Mouse (Mus musculus) midbrain, embryonic 10.5 days (tissue): ENCODE results near the gene Hnrnpdl. TPM values are rescaled to one million over a fixed set of nuclear protein-coding genes. Genes with fewer than 3 reads are reported as not detected.

Experiments used
- DNase-seq: peaks from one replicate; pipeline ENCODE4 v3.0.0-alpha.2; 2017; ENCODE audit warnings: low spot score
- H3K27ac ChIP-seq: fragments of 300-500 bp; sonication (generic); replicated peaks from 2 replicates; pipeline ENCODE4 v1.5.1; 2016; ENCODE audit warnings: mild to moderate bottlenecking
- H3K27me3 ChIP-seq: fragments of 300-500 bp; sonication (generic); 2 replicates; pipeline ENCODE4 v1.6.1; 2016; ENCODE audit warnings: low read depth, mild to moderate bottlenecking; ENCODE audit not compliant: poor library complexity, severe bottlenecking
- H3K36me3 ChIP-seq: fragments of 300-500 bp; sonication (generic); 2 replicates; pipeline ENCODE4 v1.6.1; 2016; ENCODE audit warnings: mild to moderate bottlenecking, moderate library complexity
- H3K4me1 ChIP-seq: fragments of 300-500 bp; sonication (generic); 2 replicates; pipeline ENCODE4 v1.6.1; 2016
- H3K4me3 ChIP-seq: fragments of 300-500 bp; sonication (generic); 2 replicates; pipeline ENCODE4 v1.5.1; 2016; ENCODE audit warnings: mild to moderate bottlenecking, moderate library complexity
- H3K9me3 ChIP-seq: fragments of 300-500 bp; sonication (generic); replicated peaks from 2 replicates; pipeline ENCODE4 v1.6.1; 2016; ENCODE audit warnings: mild to moderate bottlenecking
- WGBS: fragments of 180-500 bp; shearing (Covaris S2); methylation state at CpG from one replicate; pipeline ENCODE4 v1.1.7; 2016; 5-methylcytosine and 5-hydroxymethylcytosine counted together
- polyA plus RNA-seq: library from polyadenylated mRNA; unstranded; fragments of >200 nt; fragmentation: Nextera tagmentation; extraction: Ambion mirVana; gene quantifications from 2 replicates; pipeline ENCODE4 v1.2.1, GENCODE M21; 2016

Gene Hnrnpdl
- polyA plus RNA-seq, 1 experiment from 2014 or later: 234 TPM

DNA sequence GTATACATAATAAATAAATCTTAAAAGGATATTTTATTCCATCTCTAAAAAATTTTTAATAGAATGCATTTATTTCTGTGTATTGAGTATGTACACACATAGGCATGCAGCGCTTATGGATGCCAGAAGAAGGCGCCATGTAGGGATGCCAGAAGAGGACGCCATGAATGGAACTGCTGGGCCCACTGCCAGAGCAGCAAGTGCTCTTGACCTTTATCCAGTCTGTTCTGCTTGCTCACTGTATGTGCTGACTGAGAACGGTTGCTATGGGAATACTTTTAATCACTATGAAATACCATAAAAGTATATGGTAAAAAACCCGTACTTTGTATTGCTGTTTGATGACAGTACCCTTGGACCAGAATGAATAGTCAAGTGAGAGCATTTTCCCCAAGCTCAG, 3.9 kb upstream of the Hnrnpdl start:
- no peak for DNase-seq
- H3K4me3 ChIP-seq: no peak overlapping the region
- H3K9me3 ChIP-seq: no peaks in the 10 kb centered on the region
- no peak overlapping the region for H3K27ac ChIP-seq
- H3K36me3 ChIP-seq: peaks cover 14% of the 10 kb centered on the region; the same call in 1 of the 2 replicates
- WGBS: 88% methylated on average over 5 of the region's 5 CpGs
- peaks cover 49% of the 10 kb centered on the region for H3K4me1 ChIP-seq
- H3K27me3 ChIP-seq: no peaks in the 10 kb centered on the region

DNA sequence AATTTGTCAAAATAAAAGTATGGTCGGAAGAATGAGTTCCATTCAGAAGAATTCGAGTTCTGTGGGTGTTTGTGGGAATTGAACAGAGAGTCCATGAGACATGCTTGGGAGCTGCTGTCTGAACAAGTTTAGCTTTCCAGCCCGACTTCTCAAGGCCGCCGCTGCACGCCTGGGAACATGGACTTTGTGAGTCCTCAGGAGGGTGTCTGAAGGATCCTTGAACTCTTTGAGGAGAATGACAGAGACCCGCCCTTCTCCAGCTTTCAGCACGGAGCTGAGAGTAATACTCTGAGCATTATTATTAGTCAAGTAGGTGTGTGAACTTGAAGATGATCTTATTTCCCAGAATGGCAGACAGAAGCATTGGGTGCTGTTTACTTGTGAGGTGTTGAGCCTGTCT, 3.0 kb upstream of the Hnrnpdl start:
- H3K36me3 ChIP-seq: peaks cover 17% of the 10 kb centered on the region
- H3K27ac ChIP-seq: no peak overlapping the region
- H3K27me3 ChIP-seq: no peaks in the 10 kb centered on the region
- no peaks in the 10 kb centered on the region for H3K9me3 ChIP-seq
- no peak for DNase-seq
- peaks cover 43% of the 10 kb centered on the region for H3K4me1 ChIP-seq
- 91% methylated on average over 8 of the region's 8 CpGs for WGBS
- no peak overlapping the region for H3K4me3 ChIP-seq

DNA sequence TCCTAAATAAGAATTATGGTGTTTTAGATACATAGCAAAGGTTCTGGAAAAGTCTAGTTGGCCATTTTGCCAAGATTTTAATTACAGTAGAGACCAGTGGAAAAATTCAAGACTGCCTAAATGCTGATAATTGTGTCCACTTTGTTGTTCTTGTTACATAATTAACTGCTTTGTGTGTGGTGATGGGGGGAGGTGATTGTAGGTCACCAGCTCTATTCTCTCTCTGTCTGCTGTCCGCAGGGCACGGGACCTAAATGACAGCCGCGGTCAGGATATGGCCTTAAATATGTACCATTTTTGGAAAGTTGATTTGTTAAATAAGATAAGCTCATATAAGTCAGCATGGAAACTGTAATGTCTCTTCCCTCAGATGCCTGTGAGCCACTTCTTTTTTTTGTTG, 1.8 kb upstream of the Hnrnpdl start:
- peak overlapping the region; percentile 97 for H3K4me3 ChIP-seq
- no peaks in the 10 kb centered on the region for H3K27me3 ChIP-seq
- H3K27ac ChIP-seq: no peak overlapping the region
- peaks cover 43% of the 10 kb centered on the region for H3K4me1 ChIP-seq
- H3K36me3 ChIP-seq: peaks cover 29% of the 10 kb centered on the region
- no peaks in the 10 kb centered on the region for H3K9me3 ChIP-seq
- DNase-seq: no peak
- 81% methylated on average over 4 of the region's 4 CpGs for WGBS

DNA sequence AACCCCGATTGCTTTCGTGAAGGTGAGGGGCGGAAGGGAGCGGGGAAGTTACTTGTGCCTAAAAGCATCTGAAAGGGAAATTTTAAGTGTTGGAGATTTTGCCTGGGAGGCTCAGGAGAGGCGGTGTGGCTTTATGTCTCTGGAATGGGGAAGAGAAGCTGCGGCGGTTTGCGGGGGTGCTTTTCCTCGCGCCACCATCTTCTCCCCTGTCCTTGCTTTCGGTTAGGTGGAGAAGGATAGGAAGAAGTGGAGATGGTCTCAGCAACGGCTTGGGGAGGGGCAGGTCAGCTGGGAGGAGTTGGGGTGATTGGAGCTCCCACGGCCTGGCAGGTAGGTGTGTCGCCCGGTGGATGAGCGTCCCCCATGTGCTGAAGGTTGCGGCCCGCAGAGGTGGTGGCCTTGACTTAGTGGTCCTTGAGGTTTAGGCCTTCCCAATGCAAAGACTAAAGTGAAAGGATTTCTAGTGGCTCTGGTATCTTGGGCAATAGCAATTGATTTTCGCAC, 869 bp upstream of the Hnrnpdl start:
- no peaks in the 10 kb centered on the region for H3K27me3 ChIP-seq
- no peaks in the 10 kb centered on the region for H3K9me3 ChIP-seq
- H3K4me3 ChIP-seq: peak overlapping the region; percentile 97
- H3K4me1 ChIP-seq: peaks cover 44% of the 10 kb centered on the region
- peaks cover 39% of the 10 kb centered on the region for H3K36me3 ChIP-seq
- peak overlapping the region; percentile 100 for H3K27ac ChIP-seq
- DNase-seq: no peak
- WGBS: 1% methylated on average over 19 of the region's 19 CpGs

DNA sequence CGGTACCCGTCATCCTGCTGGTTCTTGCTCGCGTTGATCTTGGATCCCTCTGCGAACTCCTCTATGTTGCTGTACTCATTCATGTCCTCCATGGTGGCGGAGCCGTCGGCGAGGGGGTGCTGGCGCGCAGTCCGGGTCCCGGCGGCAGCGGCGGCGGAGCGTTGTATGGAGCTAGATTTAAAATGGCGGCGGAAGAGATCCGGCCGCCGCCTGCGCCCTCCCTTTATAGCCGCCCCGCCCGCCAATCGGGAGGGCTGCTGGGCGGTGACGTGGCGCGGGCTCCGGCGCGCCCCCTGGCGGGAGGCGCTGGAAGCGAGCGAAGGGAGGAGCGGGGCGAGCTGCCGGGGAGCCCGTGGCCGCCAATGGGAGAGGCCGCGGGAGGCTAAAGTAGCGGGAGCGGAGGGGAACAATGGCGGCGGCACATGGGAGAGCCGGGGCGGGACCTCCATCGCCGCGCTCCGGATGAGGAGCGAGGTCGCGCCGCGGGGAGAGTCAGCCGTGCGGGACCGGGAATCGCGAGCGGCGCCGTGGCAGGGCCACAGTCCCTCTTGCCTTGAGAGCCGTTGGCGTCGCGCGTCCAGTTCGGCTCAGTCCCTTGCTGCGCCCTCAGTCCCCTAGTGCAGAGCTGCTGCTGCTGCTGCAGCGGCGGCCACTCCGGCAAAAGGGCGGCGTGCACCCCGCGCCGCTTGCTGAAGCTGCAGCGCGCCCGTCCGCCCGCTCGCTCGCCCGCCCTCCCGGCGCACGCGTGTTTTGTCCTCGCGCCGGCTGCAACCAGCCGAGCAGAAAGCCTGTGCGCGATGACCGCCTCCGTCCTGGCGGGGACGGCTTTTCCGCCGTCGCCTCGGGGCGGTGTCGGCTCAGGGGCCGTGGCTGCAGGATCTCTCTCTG, 506 bp downstream of the Hnrnpdl start:
- Histone ChIP-seq H3K4me1 (peaks cover 44% of the 10 kb centered on the region), H3K36me3 (peaks cover 53% of the 10 kb centered on the region), H3K4me3 (peak overlapping the region; percentile 97), H3K27ac (peak overlapping the region; percentile 100), H3K27me3 (no peaks in the 10 kb centered on the region), H3K9me3 (no peaks in the 10 kb centered on the region)
- DNase-seq: peak; percentile 96
- WGBS: under 1% methylated on average over 113 of the region's 113 CpGs

DNA sequence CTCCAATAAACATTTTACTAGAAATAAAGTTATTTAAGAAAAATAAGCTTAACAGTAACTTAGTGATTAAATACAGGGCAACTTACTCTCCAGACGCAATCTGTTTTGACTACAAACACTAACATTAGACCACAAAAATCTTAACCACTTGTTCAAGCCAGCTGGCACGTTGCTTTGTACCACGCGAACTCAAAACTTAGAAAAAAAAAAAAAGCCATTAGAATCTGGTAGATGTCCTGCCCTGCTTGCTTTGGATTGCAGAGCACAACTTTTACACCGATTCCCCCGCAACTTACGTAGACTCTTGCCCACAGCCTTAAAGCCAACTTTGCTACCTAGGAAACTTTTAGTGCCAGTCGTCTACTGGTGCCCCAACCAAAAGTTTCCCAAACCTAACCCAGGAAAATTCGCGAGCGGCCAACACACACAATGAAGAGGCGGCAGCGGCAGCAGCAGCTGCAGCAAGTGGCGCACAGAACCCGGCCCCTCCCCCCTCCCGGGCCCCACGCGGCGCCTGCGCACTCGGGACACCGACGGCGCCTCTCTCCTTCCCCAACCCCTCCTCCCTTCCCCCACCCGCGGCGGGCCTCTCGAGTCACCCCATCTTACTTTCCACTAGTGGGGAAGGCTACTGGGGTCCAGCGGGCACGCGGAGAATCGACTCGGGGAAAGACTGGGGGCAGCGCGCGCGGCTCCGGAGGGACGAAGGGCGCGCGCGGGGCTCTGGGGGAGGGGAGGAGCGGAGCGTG, 1.3 kb downstream of the Hnrnpdl start:
- H3K36me3 ChIP-seq: peaks cover 55% of the 10 kb centered on the region
- WGBS: under 1% methylated on average over 44 of the region's 45 CpGs

DNA sequence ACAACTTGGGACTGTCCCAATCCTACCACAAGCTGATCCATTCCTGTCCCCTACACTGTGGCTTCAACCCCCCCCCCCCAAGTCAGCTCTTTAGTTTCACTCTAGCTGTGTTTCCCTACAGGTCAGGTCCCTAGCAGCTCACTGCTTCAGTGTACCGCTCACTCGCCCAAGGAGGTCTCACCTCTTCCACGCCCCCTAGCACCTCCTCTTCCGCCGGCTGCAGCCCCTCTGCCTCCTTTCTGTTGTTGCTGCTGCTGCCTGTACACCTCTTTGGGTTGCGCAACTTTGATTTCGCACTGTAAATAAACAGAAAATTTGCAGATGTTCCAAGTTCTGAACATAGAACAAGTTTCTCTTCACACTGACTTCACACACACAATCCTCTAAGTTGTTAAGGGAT, 2.8 kb downstream of the Hnrnpdl start:
- Histone ChIP-seq H3K4me3 (peak overlapping the region; percentile 97), H3K36me3 (peaks cover 61% of the 10 kb centered on the region), H3K4me1 (peaks cover 38% of the 10 kb centered on the region), H3K27me3 (no peaks in the 10 kb centered on the region), H3K27ac (no peak overlapping the region), H3K9me3 (no peaks in the 10 kb centered on the region)
- no peak for DNase-seq
- WGBS: 42% methylated on average over 7 of the region's 7 CpGs

More for the DNA sequence above, 1.3 kb downstream of the Hnrnpdl start:
- no peaks in the 10 kb centered on the region for H3K9me3 ChIP-seq
- peak; percentile 90 for DNase-seq
- H3K4me1 ChIP-seq: peaks cover 41% of the 10 kb centered on the region
- H3K27me3 ChIP-seq: no peaks in the 10 kb centered on the region
- H3K27ac ChIP-seq: peak overlapping the region; percentile 100
- peak overlapping the region; percentile 97 for H3K4me3 ChIP-seq

DNA sequence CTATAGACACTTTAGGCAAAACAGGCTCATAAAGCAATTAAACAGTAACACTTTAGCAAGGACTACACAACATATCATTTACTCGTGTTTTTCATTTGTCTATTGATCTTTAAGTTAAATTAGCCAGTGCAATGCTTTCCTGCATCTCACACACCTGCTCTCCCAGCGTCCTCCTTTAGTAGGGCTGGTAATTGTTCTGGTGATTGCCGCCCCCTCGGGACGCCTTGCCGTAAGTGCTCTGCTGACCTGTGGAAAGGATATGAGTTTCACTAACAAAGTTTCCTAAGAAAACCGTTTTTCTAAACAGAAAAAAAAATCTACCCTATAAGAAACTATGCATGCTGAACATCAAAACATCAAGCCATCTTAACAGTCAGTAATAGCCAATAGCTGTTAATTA, 3.5 kb downstream of the Hnrnpdl start:
- 77% methylated on average over 7 of the region's 7 CpGs for WGBS
- Histone ChIP-seq H3K27ac (no peak overlapping the region), H3K9me3 (no peaks in the 10 kb centered on the region), H3K36me3 (peaks cover 67% of the 10 kb centered on the region), H3K4me3 (peak overlapping the region; percentile 97), H3K27me3 (no peaks in the 10 kb centered on the region), H3K4me1 (peaks cover 30% of the 10 kb centered on the region)
- no peak for DNase-seq

DNA sequence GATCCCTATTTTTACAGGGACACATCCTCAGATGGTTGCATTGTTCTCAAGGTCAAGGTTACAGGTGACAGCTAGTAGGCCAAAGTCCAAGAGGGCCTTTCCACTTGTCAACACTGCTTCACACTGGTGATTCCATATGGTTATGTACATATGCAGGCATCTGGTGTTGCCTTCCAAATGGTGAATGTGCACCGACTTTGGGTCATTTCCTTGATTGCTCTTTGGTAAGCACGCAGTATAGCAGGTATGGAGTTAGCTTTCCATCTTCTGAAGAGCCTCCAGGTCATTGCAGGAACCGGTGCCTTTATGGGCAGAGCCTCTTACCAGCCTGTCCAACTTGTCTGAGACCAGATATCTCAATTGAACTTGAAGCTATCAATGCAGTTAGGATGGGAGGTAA, 6.8 kb downstream of the Hnrnpdl start:
- peaks cover 70% of the 10 kb centered on the region for H3K36me3 ChIP-seq
- H3K4me3 ChIP-seq: no peak overlapping the region
- no peaks in the 10 kb centered on the region for H3K27me3 ChIP-seq
- H3K27ac ChIP-seq: no peak overlapping the region
- H3K9me3 ChIP-seq: no peaks in the 10 kb centered on the region
- peaks cover 24% of the 10 kb centered on the region for H3K4me1 ChIP-seq
- no peak for DNase-seq
- WGBS: 74% methylated on average over 3 of the region's 3 CpGs

DNA sequence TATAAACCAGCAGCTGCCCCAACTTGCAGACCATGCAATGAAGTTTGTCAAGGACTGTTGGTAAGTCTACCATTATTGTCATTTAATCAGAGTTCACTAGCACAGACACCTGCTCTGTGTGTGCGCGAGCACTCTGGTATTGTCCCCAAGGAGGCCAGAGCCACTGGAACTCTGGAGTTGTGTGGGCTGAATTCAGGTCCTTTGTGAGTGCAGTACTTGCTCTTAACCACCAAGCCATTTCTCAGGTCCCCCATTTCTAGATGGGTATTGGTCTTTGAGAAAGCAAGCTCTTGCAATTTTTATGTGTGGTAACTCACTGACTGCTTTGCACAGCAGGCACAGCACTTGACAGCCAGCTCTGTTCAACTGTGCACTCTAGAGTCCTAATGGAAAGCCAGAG, 7.4 kb downstream of the Hnrnpdl start:
- Histone ChIP-seq H3K4me1 (peaks cover 18% of the 10 kb centered on the region), H3K4me3 (no peak overlapping the region), H3K36me3 (peaks cover 64% of the 10 kb centered on the region), H3K27me3 (no peaks in the 10 kb centered on the region), H3K9me3 (no peaks in the 10 kb centered on the region), H3K27ac (no peak overlapping the region)
- no peak for DNase-seq
- 90% methylated on average over 2 of the region's 2 CpGs for WGBS

DNA sequence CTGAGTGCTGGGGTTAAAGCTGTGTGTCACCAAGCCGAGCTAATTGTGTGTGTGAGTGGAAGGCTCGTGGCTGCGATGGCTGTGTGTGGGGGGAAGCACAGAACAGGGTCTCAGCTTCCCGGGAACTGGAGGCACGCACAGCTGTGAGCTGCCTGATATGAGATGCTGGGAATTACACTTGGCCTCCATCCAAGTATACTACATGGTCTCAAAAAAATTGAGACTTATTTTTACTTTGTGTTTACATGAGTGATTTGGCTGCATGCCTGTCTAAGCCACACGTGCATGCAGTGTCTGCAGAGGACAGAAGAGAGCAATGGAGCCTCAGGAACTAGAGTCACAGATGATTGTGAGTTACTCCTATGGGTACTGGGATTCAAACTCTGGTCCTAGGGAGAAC, 9.4 kb downstream of the Hnrnpdl start:
- Histone ChIP-seq H3K27ac (no peak overlapping the region), H3K4me1 (no peaks in the 10 kb centered on the region), H3K9me3 (no peaks in the 10 kb centered on the region), H3K4me3 (no peak overlapping the region), H3K27me3 (no peaks in the 10 kb centered on the region), H3K36me3 (peaks cover 44% of the 10 kb centered on the region)
- 76% methylated on average over 6 of the region's 6 CpGs for WGBS
- no peak for DNase-seq

DNA sequence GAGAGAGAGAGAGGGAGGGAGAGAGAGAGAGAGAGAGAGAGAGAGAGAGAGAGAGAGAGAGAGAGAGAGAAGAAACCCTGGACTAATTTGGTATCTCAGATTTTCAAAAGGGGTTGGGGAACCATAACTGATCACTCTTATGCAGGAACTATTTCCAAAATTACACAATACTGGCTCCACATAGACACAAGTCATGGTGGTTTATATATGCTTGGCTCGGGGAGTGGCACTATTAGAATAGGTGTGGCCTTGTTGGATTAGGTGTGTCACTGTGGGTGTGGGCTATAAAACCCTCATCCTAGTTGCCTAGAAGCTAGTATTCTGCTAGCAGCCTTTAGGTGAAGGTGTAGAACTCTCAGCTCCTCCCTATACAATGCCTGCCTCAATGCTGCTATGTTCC, 14.6 kb downstream of the Hnrnpdl start:
- Histone ChIP-seq H3K36me3 (no peaks in the 10 kb centered on the region), H3K4me1 (no peaks in the 10 kb centered on the region), H3K9me3 (no peaks in the 10 kb centered on the region), H3K4me3 (no peak overlapping the region), H3K27ac (no peak overlapping the region), H3K27me3 (no peaks in the 10 kb centered on the region)
- 87% methylated on average over 1 of the region's 1 CpGs for WGBS
- no peak for DNase-seq

DNA sequence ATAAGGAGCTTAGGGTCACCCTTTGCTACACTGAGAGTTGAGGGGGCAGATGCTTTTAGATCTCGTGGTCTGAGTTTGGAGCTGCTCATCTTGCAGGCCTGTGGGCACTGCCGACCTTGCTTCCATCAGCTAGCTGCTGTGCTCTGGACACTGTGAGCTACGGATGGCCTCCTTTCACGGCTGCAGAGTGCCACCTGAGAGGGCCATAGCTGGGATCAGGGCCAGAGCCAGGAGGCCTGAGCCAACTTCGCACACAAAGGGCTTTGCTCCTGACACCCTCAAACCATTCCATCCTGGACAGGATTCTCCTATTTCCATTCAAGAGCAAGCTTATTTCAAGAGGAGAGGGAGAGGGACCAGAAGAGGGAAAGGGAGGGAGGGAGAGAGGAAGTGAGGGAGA, 15.1 kb downstream of the Hnrnpdl start:
- Histone ChIP-seq H3K27ac (no peak overlapping the region), H3K9me3 (no peaks in the 10 kb centered on the region), H3K27me3 (no peaks in the 10 kb centered on the region), H3K36me3 (no peaks in the 10 kb centered on the region), H3K4me1 (no peaks in the 10 kb centered on the region), H3K4me3 (no peak overlapping the region)
- no peak for DNase-seq
- 74% methylated on average over 5 of the region's 5 CpGs for WGBS
